Mouse (Mus musculus): Measurements from ENCODE around the gene R3hdm2. TPM values are rescaled to one million over a fixed set of nuclear protein-coding genes. Genes with fewer than 3 reads are reported as not detected.

Gene R3hdm2
- polyA plus RNA-seq, 1 experiment from 2014 or later = 35.8 TPM

DNA sequence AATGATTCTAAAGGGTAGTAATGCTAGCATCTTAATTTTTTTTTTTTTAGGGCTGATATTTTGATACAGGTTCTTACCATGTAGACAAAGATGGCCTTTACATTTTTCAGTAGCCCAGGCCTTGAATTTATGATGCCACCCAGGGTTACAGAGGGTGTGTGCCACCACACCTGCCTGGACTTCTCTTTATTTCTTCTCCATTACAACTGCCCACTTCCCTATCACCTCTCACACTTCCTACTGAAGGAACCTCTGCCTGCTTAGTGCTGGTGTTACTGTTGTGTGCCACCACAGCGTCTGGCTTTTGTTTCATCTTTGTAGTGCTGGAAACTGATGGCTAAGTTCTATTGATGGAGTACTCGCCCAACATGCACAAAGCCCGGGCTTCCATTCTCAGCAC, 19.4 kb upstream of the R3hdm2 start:
- Histone ChIP-seq H3K27me3 (ENCODE audit: control insufficient read depth, insufficient read depth, low read length) (no peaks in the 10 kb centered on the region), H3K4me2 (ENCODE audit: low read depth, severe bottlenecking) (no peak overlapping the region), H3K9me3 (ENCODE audit: control insufficient read depth, low read length) (no peaks in the 10 kb centered on the region), H3K4me1 (ENCODE audit: control insufficient read depth, insufficient read depth, low read length) (no peaks in the 10 kb centered on the region), H3K4me3 (ENCODE audit: low read depth, low read length) (no peak overlapping the region), H3K9ac (ENCODE audit: low read length) (no peak overlapping the region), H3K27ac (replicated peaks; ENCODE audit: low read depth, low read length) (no peak overlapping the region), H3K36me3 (ENCODE audit: control insufficient read depth, insufficient read depth, low read length) (no peaks in the 10 kb centered on the region)
- no peak for DNase-seq (ENCODE audit: low spot score)
- WGBS = 85% methylated on average over 3 of the region's 3 CpGs
- ATAC-seq (ENCODE audit: insufficient number of reproducible peaks, low FRiP score, low TSS enrichment, low read depth) = no peak

DNA sequence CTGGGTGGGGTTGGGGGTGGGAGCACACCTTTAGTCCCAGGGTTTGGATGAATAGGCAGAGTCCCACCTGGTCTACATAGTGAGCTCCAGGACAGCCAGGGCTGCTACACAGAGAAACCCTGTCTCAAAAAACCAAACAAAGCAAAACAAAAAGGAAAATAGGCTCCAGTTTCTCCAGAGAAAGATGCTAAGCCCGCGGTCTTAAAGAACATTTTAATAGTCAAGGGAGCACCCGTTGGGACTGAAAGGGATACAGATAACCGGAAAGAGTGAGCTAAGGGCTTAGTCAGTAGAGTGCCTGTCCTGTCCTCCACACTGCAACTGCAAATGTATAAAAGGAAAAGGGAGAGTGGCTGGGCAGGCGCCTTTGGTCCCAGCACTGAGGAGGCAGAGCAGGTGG, 13.0 kb upstream of the R3hdm2 start:
- Histone ChIP-seq H3K27me3 (ENCODE audit: control insufficient read depth, insufficient read depth, low read length) (no peaks in the 10 kb centered on the region), H3K4me1 (ENCODE audit: control insufficient read depth, insufficient read depth, low read length) (no peaks in the 10 kb centered on the region), H3K9me3 (ENCODE audit: control insufficient read depth, low read length) (no peaks in the 10 kb centered on the region), H3K27ac (replicated peaks; ENCODE audit: low read depth, low read length) (no peak overlapping the region), H3K4me3 (ENCODE audit: low read depth, low read length) (no peak overlapping the region), H3K4me2 (ENCODE audit: low read depth, severe bottlenecking) (no peak overlapping the region), H3K9ac (ENCODE audit: low read length) (no peak overlapping the region), H3K36me3 (ENCODE audit: control insufficient read depth, insufficient read depth, low read length) (no peaks in the 10 kb centered on the region)
- 76% methylated on average over 5 of the region's 5 CpGs for WGBS
- ATAC-seq (ENCODE audit: insufficient number of reproducible peaks, low FRiP score, low TSS enrichment, low read depth) (no peak), DNase-seq (ENCODE audit: low spot score) (no peak)

DNA sequence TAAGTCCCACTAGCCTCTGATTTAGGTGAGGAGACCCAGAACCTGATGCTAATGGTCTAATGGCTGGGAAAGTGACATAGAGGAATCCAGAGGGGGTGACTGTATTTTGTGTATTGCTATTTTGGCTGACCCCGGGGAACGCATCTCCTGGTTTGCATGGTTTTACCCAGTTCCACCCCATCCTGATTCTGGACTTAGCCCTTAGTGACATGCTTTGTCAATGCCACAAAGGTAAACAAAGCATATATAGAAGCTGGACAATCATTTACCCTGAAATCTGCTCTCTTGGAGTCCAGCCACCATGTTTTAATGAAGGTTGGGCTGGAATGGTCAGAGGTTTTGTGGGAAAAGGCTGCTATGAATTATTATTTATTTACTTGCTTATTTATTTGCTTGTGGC, 11.9 kb upstream of the R3hdm2 start:
- Histone ChIP-seq H3K9ac (ENCODE audit: low read length) (no peak overlapping the region), H3K4me1 (ENCODE audit: control insufficient read depth, insufficient read depth, low read length) (no peaks in the 10 kb centered on the region), H3K36me3 (ENCODE audit: control insufficient read depth, insufficient read depth, low read length) (no peaks in the 10 kb centered on the region), H3K27ac (replicated peaks; ENCODE audit: low read depth, low read length) (no peak overlapping the region), H3K27me3 (ENCODE audit: control insufficient read depth, insufficient read depth, low read length) (no peaks in the 10 kb centered on the region), H3K4me2 (ENCODE audit: low read depth, severe bottlenecking) (no peak overlapping the region), H3K4me3 (ENCODE audit: low read depth, low read length) (no peak overlapping the region), H3K9me3 (ENCODE audit: control insufficient read depth, low read length) (no peaks in the 10 kb centered on the region)
- DNase-seq (ENCODE audit: low spot score) (no peak), ATAC-seq (ENCODE audit: insufficient number of reproducible peaks, low FRiP score, low TSS enrichment, low read depth) (no peak)
- 91% methylated on average over 2 of the region's 2 CpGs for WGBS

GRCm38 (mm10) chr10:127369834-127370820, 10.0 kb upstream of the R3hdm2 start, which contains the start of gene Inhbc:
Gene Inhbc, minus strand, starts transcription at chr10:127370431.
- 77% methylated on average over 22 of the region's 22 CpGs for WGBS
- Histone ChIP-seq H3K9me3 (ENCODE audit: control insufficient read depth, low read length) (no peaks in the 10 kb centered on the region), H3K27me3 (ENCODE audit: control insufficient read depth, insufficient read depth, low read length) (no peaks in the 10 kb centered on the region), H3K4me3 (ENCODE audit: low read depth, low read length) (no peak within 1 kb of the TSS), H3K27ac (replicated peaks; ENCODE audit: low read depth, low read length) (no peak within 1 kb of the TSS), H3K4me2 (ENCODE audit: low read depth, severe bottlenecking) (no peak within 1 kb of the TSS), H3K4me1 (ENCODE audit: control insufficient read depth, insufficient read depth, low read length) (no peaks in the 10 kb centered on the region), H3K36me3 (ENCODE audit: control insufficient read depth, insufficient read depth, low read length) (no peaks in the 10 kb centered on the region), H3K9ac (ENCODE audit: low read length) (no peak within 1 kb of the TSS)
- no peak for DNase-seq (ENCODE audit: low spot score)
- no peak for ATAC-seq (ENCODE audit: insufficient number of reproducible peaks, low FRiP score, low TSS enrichment, low read depth)

DNA sequence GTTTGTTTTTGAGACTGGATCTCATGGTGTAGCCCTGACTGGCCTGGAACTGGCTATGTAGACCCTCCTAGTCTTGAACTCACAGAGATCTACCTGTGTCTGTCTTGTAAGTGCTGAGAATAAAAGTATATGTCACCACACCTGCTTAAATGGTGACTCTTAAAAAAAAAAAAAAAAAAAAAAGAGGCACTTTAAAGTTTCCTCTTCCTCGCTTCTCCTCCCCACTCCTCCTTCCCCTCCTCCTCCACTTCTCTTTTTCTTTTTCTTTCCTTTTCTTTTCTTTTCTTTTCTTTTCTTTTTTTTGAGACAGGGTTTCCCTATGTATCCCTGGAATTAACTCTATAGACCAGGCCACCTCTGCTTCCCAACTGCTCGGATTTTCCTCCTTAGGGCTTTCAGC, 9.1 kb upstream of the R3hdm2 start:
- ATAC-seq (ENCODE audit: insufficient number of reproducible peaks, low FRiP score, low TSS enrichment, low read depth) = no peak
- Histone ChIP-seq H3K4me2 (ENCODE audit: low read depth, severe bottlenecking) (no peak overlapping the region), H3K27me3 (ENCODE audit: control insufficient read depth, insufficient read depth, low read length) (no peaks in the 10 kb centered on the region), H3K27ac (replicated peaks; ENCODE audit: low read depth, low read length) (no peak overlapping the region), H3K4me1 (ENCODE audit: control insufficient read depth, insufficient read depth, low read length) (no peaks in the 10 kb centered on the region), H3K36me3 (ENCODE audit: control insufficient read depth, insufficient read depth, low read length) (no peaks in the 10 kb centered on the region), H3K9me3 (ENCODE audit: control insufficient read depth, low read length) (no peaks in the 10 kb centered on the region), H3K9ac (ENCODE audit: low read length) (no peak overlapping the region), H3K4me3 (ENCODE audit: low read depth, low read length) (no peak overlapping the region)
- WGBS = 88% methylated on average over 2 of the region's 2 CpGs
- DNase-seq (ENCODE audit: low spot score) = no peak

DNA sequence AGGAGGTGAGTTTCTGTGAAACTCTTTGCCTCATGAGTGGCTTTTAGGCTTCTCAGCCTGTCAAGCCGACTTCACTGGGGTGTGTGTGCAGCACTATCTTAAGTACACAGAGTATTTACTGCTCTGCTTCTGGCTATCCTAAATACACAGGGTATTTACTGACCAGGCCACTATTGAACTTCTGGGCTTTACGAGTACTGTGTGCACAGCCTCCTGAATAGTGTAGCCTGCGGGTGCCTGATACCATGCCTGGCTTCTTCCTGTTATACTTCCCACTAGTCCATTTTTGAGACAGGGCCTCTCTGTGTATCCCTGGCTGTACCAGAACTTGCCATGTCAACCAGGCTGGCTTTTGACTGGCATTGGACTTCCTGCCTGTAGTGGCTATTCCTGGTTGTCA, 2.4 kb upstream of the R3hdm2 start:
- no peak for DNase-seq (ENCODE audit: low spot score)
- Histone ChIP-seq H3K9me3 (ENCODE audit: control insufficient read depth, low read length) (no peaks in the 10 kb centered on the region), H3K4me3 (ENCODE audit: low read depth, low read length) (no peak overlapping the region), H3K27me3 (ENCODE audit: control insufficient read depth, insufficient read depth, low read length) (no peaks in the 10 kb centered on the region), H3K4me2 (ENCODE audit: low read depth, severe bottlenecking) (no peak overlapping the region), H3K27ac (replicated peaks; ENCODE audit: low read depth, low read length) (no peak overlapping the region), H3K9ac (ENCODE audit: low read length) (no peak overlapping the region), H3K36me3 (ENCODE audit: control insufficient read depth, insufficient read depth, low read length) (no peaks in the 10 kb centered on the region), H3K4me1 (ENCODE audit: control insufficient read depth, insufficient read depth, low read length) (peaks cover 5% of the 10 kb centered on the region; the same call in 1 of the 2 replicates)
- 68% methylated on average over 3 of the region's 3 CpGs for WGBS
- ATAC-seq (ENCODE audit: insufficient number of reproducible peaks, low FRiP score, low TSS enrichment, low read depth) = no peak

- Histone ChIP-seq H3K4me2 (ENCODE audit: low read depth, severe bottlenecking) (peak overlapping the region; percentile 58), H3K9me3 (ENCODE audit: control insufficient read depth, low read length) (no peaks in the 10 kb centered on the region), H3K9ac (ENCODE audit: low read length) (peak overlapping the region; percentile 97), H3K27me3 (ENCODE audit: control insufficient read depth, insufficient read depth, low read length) (no peaks in the 10 kb centered on the region), H3K36me3 (ENCODE audit: control insufficient read depth, insufficient read depth, low read length) (no peaks in the 10 kb centered on the region), H3K4me1 (ENCODE audit: control insufficient read depth, insufficient read depth, low read length) (peaks cover 5% of the 10 kb centered on the region; the same call in 1 of the 2 replicates), H3K4me3 (ENCODE audit: low read depth, low read length) (peak overlapping the region; percentile 57), H3K27ac (replicated peaks; ENCODE audit: low read depth, low read length) (peak overlapping the region; percentile 99; the same call in 1 of the 2 replicates)
- no peak for ATAC-seq (ENCODE audit: insufficient number of reproducible peaks, low FRiP score, low TSS enrichment, low read depth)
- no peak for DNase-seq (ENCODE audit: low spot score)
- WGBS = 87% methylated on average over 8 of the region's 8 CpGs
Measured at GRCm38 (mm10) chr10:127379654-127380053, 473 bp upstream of the R3hdm2 start.

DNA sequence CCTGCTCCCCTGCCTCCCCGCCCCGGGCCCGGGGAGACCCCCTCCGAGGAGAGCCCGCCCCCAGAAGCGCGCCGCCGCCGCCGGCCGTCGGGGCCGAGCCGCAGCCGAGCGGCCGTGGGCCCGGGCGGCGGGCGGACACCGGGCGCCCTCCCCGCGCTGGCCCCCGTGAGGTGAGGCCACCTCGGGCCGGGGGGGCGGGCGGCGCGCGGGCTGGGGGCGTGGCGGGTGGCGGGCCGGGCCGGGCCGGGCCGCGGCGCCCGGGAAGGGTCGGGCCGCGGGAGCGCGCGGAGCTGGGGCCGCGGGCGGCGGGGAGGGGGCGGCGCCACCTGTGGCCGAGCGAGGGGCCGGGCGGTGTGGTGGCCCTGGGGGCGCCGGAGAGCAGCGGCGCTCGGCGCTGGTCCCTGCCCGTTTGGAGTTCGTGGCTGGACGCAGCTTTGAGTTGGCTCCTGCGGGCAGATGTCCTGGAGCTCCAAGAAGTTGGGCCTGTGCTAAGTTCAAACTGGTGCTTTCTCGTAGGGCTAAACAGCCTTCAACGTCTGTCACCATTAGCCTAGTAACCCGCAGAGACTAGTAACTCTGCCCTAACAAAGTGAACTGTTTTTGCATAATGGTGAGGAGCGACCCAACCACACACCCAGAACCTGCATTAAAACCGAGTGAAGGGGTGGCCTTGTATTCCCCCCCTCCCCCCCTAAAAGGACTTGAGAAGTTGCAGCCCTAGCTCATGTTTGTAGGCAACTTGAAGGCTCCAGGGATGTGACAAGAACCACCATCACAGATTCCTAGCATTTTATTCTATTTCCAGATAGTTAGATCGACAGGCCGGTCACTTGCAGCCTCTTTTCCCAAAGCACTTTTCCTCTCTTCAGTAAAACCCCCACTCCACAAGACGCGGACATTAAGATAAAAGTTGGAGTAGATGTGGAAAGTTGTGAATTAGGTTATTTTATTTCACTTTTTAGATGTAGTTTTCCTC, 928 bp downstream of the R3hdm2 start:
- DNase-seq (ENCODE audit: low spot score) (peak; percentile 80), ATAC-seq (ENCODE audit: insufficient number of reproducible peaks, low FRiP score, low TSS enrichment, low read depth) (peak; percentile 60)
- Histone ChIP-seq H3K4me2 (ENCODE audit: low read depth, severe bottlenecking) (peak overlapping the region; percentile 58), H3K4me3 (ENCODE audit: low read depth, low read length) (peak overlapping the region; percentile 57), H3K9ac (ENCODE audit: low read length) (peak overlapping the region; percentile 97), H3K36me3 (ENCODE audit: control insufficient read depth, insufficient read depth, low read length) (no peaks in the 10 kb centered on the region), H3K4me1 (ENCODE audit: control insufficient read depth, insufficient read depth, low read length) (peaks cover 5% of the 10 kb centered on the region; the same call in 1 of the 2 replicates), H3K9me3 (ENCODE audit: control insufficient read depth, low read length) (no peaks in the 10 kb centered on the region), H3K27me3 (ENCODE audit: control insufficient read depth, insufficient read depth, low read length) (no peaks in the 10 kb centered on the region), H3K27ac (replicated peaks; ENCODE audit: low read depth, low read length) (peak overlapping the region; percentile 99)
- WGBS = 3% methylated on average over 21 of the region's 79 CpGs
